Mouse (Mus musculus) brain, adult 10 weeks (tissue): Measurements from ENCODE around the gene Cd2bp2. TPM values are rescaled to one million over a fixed set of nuclear protein-coding genes. Genes with fewer than 3 reads are reported as not detected.

Experiments used
- polyA plus RNA-seq: library from polyadenylated mRNA; stranded (reverse); fragments of 350-450 nt; fragmentation: Illumina TruSeq; extraction: RNeasy Lipid Tissue Mini Kit (QIAGEN cat#74804); gene quantifications from one replicate; pipeline ENCODE4 v1.2.3, GENCODE M21; 2015; ENCODE audit warnings: low read depth, low replicate concordance

Cd2bp2 gene
- 74.5 TPM for polyA plus RNA-seq

DNA sequence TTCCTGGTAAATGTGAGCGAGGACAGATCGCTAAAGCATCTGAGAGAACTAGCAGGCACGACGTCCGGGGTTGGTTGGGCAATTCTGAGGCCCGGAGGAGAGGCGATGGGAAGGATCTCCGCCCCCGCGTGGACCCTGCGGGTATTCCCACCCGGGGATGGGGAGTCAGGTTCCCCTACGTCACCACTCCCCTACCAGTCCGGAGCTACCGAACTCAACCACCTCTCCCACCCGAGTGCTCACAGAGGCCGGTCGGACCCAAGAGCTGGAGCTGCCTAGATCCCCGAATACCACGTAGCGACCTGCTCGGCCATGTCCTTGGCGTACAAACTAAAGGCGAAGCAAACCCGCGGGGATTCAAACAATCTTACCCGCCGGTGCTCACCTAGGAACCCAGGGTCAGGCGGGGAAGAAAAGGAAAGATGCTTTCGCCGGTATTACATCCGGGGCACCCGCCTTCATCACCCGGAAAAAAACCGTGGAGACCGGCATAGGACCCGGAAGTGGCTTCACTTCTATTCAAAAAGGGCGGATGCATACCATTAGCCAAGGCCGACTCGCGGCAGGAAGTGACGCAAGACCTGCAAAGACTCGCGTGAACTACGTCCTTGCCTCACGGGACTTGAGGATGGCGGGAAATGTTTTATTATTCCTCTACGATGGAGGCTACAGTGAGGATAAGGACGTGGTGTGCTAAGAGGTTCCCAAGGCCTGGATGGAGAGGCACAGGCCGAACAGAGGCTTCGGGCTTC, at the start of gene Cd2bp2:
Gene Cd2bp2, minus strand, starts transcription at position 507 of the 752 bp plus-strand sequence.

DNA sequence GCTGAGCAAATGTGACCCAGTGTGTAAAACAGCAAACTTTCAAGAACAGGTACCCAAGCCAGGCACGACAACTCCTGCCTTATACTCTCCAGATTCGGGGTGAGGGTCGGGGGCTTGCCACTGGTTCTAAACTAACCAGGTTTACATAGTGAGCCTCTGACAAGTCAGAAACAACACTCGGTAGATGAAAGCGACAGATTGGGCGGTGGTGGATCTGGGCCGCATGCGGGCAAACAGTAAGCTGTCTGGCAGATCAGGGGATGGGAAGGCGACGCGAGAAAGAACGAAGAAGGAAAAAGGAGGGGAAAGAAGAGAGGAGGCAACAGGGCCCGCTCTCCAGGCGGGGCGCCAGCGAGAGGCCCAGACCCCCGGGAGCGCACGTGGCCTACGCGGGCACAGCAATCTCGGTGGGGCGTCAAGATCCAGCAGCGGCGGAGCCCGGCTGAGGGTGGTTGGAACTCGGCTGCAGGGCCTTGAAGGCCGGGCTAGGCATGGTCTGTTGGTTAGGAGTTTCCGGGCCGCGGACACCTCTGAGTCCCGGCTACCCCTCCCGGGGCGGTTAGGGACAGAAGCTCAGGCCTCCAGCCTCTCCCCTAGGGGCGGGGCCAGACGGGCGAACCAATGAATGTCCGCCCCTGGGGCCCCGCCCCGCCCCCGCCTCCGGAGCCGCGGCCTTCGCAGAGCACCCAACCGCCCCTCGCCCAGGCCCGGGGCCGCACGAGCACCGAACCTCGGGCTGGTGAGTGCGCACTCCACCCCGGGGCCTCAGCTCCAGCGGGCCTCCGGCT, 48.2 kb upstream of the Cd2bp2 start, which contains the start of gene Zfp771:
Gene Zfp771, plus strand, starts transcription at position 405 of the 788 bp plus-strand sequence.

DNA sequence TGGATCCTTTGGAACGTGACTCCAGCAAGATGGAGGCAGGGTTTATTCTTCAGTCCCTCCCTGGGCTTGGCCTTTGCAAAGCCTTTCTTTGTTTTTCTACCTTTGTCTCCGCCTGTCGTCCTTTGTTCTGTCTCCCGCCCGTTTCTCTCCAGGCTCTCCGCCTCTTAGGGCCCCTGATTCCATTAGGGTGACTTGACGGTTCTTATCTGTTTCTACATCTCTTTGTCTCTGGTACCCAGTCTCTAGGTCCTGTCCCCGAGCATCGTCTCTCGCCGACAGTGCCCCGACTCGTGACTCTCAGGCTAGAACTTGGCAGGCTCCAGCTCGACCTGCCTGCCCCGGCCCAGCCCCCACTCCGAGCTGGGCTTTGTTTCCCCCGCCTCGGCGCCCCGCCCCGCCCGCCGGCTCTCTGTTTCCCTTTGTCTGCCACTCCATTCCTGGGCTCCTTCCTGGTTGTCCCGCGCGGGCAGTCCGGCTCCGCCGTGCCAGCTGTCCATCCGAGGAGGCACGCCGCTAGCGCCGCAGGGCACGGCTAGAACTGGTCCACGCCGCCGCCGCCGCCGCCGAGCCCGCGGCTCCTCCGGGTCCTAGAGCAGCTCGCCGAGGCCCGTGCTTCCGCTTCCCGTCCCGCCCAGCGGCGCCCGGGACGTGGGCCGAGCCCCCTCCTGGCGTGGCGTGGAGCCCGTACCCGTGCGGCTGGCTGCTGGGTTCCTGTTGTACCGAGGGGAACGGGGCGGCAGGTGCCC, 36.9 kb upstream of the Cd2bp2 start, which contains the start of the genes Zfp553 and Sept1:
Gene Zfp553, plus strand, starts transcription at position 440 of the 746 bp plus-strand sequence.
Gene Sept1, minus strand, starts transcription at position 509 of the 746 bp plus-strand sequence.

DNA sequence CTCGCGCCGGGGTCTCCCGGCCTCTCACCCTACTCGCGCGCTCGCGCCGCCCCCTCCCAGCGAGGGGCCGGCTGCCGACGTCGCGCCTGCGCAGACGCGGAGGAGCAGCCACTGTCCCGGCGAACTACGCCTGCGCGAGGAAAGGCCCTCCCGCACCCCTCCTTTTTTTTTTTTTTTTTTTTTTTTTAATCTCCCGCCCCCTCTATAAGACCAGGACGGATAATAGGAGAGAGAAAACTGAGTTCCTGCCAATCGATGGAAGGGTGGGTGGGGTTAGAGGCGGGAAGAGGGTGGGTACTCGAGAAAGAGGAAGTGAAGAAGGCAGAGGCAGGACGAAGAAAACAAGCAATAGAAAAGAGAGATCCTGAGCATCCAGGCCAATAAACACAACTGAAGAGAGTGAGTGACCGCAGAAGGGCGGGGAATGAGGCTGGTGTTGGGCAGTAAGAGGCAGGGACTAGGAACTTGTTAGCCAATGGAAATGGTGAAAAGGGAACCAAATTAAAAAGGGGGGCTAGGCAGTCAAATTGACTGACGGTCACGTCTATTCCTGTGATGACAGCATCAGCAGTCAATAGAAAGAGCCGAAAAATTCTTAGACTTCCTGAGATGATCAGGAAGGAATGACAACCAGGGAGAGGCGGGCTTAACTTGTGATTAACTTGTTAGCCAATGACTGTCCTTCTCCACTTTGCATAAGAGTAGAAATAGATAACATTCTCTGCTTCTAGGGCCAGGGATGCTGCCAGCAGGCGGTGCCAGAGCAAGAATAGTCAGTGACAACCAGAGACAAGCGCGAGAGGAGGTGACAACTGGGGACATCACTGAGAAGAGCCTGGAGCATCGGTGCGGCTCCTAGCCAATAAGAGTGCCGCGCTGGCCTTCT, 12.9 kb upstream of the Cd2bp2 start, which contains the start of gene Mylpf:
Gene Mylpf, plus strand, starts transcription at position 338 of the 886 bp plus-strand sequence.

GRCm38 (mm10) chr7:127208295-127208552, 12.4 kb upstream of the Cd2bp2 start, which contains the start of gene Tbc1d10b:
Tbc1d10b (minus strand) TSS chr7:127208468.

Other genes with a start within 250 kb of the Cd2bp2 start
- gene Asphd1, start 246.5 kb downstream of the Cd2bp2 start, polyA plus RNA-seq = 39.0 TPM
- 234 TPM for gene Sez6l2, start 245.5 kb downstream of the Cd2bp2 start, polyA plus RNA-seq
- gene Cdipt, start 220.1 kb downstream of the Cd2bp2 start, polyA plus RNA-seq = 168 TPM
- gene Cdiptos, start 220.0 kb downstream of the Cd2bp2 start, polyA plus RNA-seq = 0.82 TPM
- 4.3 TPM for gene Mvp, start 181.4 kb downstream of the Cd2bp2 start, polyA plus RNA-seq
- not detected for gene Pagr1b, start 179.6 kb downstream of the Cd2bp2 start, polyA plus RNA-seq
- 21.8 TPM for gene Pagr1a, start 178.7 kb downstream of the Cd2bp2 start, polyA plus RNA-seq
- gene Gm42742, start 175.0 kb downstream of the Cd2bp2 start, polyA plus RNA-seq = 57.4 TPM
- gene Prrt2, start 174.8 kb downstream of the Cd2bp2 start, polyA plus RNA-seq = 205 TPM
- gene Maz, start 169.0 kb downstream of the Cd2bp2 start, polyA plus RNA-seq = 137 TPM
- gene Kif22, start 153.6 kb downstream of the Cd2bp2 start, polyA plus RNA-seq = 8.7 TPM
- gene Zg16, start 108.7 kb downstream of the Cd2bp2 start, polyA plus RNA-seq = not detected
- 2.3 TPM for gene AI467606, start 104.7 kb downstream of the Cd2bp2 start, polyA plus RNA-seq
- gene Qprt, start 73.8 kb downstream of the Cd2bp2 start, polyA plus RNA-seq = 0.36 TPM
- 0.21 TPM for gene Spn, start 58.2 kb downstream of the Cd2bp2 start, polyA plus RNA-seq
- 53.6 TPM for gene Tbc1d10b, start 12.4 kb upstream of the Cd2bp2 start, polyA plus RNA-seq
- gene Mylpf, start 12.8 kb upstream of the Cd2bp2 start, polyA plus RNA-seq = 5.3 TPM
- 14.3 TPM for gene Zfp553, start 37.0 kb upstream of the Cd2bp2 start, polyA plus RNA-seq
- 6.4 TPM for gene Sept1, start 37.1 kb upstream of the Cd2bp2 start, polyA plus RNA-seq
- gene Zfp771, start 48.2 kb upstream of the Cd2bp2 start, polyA plus RNA-seq = 23.6 TPM
- gene Dctpp1, start 64.7 kb upstream of the Cd2bp2 start, polyA plus RNA-seq = 44.7 TPM
- 35.9 TPM for gene Sephs2, start 78.0 kb upstream of the Cd2bp2 start, polyA plus RNA-seq
- gene Itgal, start 100.2 kb upstream of the Cd2bp2 start, polyA plus RNA-seq = 0.46 TPM
- gene Zfp768, start 149.5 kb upstream of the Cd2bp2 start, polyA plus RNA-seq = 11.7 TPM
- 5.3 TPM for gene Zfp747, start 180.0 kb upstream of the Cd2bp2 start, polyA plus RNA-seq
- 2.3 TPM for gene 9130019O22Rik, start 191.1 kb upstream of the Cd2bp2 start, polyA plus RNA-seq
- 5.9 TPM for gene E430018J23Rik, start 197.6 kb upstream of the Cd2bp2 start, polyA plus RNA-seq
- gene Zfp764, start 210.8 kb upstream of the Cd2bp2 start, polyA plus RNA-seq = 5.1 TPM
- gene Zfp688, start 226.0 kb upstream of the Cd2bp2 start, polyA plus RNA-seq = 20.0 TPM